Mouse (Mus musculus) CD4-positive, CD25-positive, alpha-beta regulatory T cell, adult 2 months (primary cell): ENCODE measurements around the gene Ralgapa2.
A peak's percentile ranks its signal among the peaks of the same experiment; 100 is the strongest.

Experiments
- DNase-seq: peaks from one replicate; pipeline ENCODE4 v3.0.0-alpha.2; 2012; ENCODE audit warnings: low read depth, low spot score

The Ralgapa2 gene

GRCm38 (mm10) chr2:146258736-146259469, 253.2 kb downstream of the Ralgapa2 start:
- DNase-seq, result no peak

- DNase-seq, result no peak
Measured at GRCm38 (mm10) chr2:146257609-146258008, 254.5 kb downstream of the Ralgapa2 start.

GRCm38 (mm10) chr2:146257037-146257436, 255.1 kb downstream of the Ralgapa2 start:
- no peak for DNase-seq

GRCm38 (mm10) chr2:146256321-146256875, 255.7 kb downstream of the Ralgapa2 start:
- no peak for DNase-seq

- no peak for DNase-seq
Measured at GRCm38 (mm10) chr2:146255636-146256035, 256.5 kb downstream of the Ralgapa2 start.

- DNase-seq, result no peak
Measured at GRCm38 (mm10) chr2:146254387-146254786, 257.8 kb downstream of the Ralgapa2 start.

GRCm38 (mm10) chr2:146250236-146250904, 261.8 kb downstream of the Ralgapa2 start:
- no peak for DNase-seq

- DNase-seq, result no peak
Measured at GRCm38 (mm10) chr2:146249033-146249432, 263.1 kb downstream of the Ralgapa2 start.

GRCm38 (mm10) chr2:146247576-146247975, 264.6 kb downstream of the Ralgapa2 start:
- DNase-seq, result no peak

GRCm38 (mm10) chr2:146246409-146247075, 265.6 kb downstream of the Ralgapa2 start:
- no peak for DNase-seq

GRCm38 (mm10) chr2:146245401-146245800, 266.7 kb downstream of the Ralgapa2 start:
- DNase-seq, result no peak

GRCm38 (mm10) chr2:146244049-146244448, 268.1 kb downstream of the Ralgapa2 start:
- DNase-seq, result no peak

- no peak for DNase-seq
Measured at GRCm38 (mm10) chr2:146239196-146239747, 272.9 kb downstream of the Ralgapa2 start.

- no peak for DNase-seq
Measured at GRCm38 (mm10) chr2:146231485-146231884, 280.7 kb downstream of the Ralgapa2 start.

GRCm38 (mm10) chr2:146228435-146228834, 283.7 kb downstream of the Ralgapa2 start:
- DNase-seq, result no peak

GRCm38 (mm10) chr2:146227646-146228045, 284.5 kb downstream of the Ralgapa2 start:
- no peak for DNase-seq

GRCm38 (mm10) chr2:146226484-146226883, 285.7 kb downstream of the Ralgapa2 start:
- no peak for DNase-seq

GRCm38 (mm10) chr2:146225818-146226217, 286.3 kb downstream of the Ralgapa2 start:
- no peak for DNase-seq

GRCm38 (mm10) chr2:146224141-146224540, 288.0 kb downstream of the Ralgapa2 start:
- DNase-seq, result no peak

GRCm38 (mm10) chr2:146223176-146223905, 288.8 kb downstream of the Ralgapa2 start:
- peak; percentile 37 for DNase-seq
